Mouse (Mus musculus): Measurements from ENCODE around the gene Ccng2. TPM values are rescaled to one million over a fixed set of nuclear protein-coding genes. Genes with fewer than 3 reads are reported as not detected.

The Ccng2 gene
- total RNA-seq (2021): 23.4 and 24.8 TPM in 2 replicates
- long read RNA-seq, transcript Ccng2-201 (8 exons, 2,810 nt): major isoform, 46 of 53 reads
- long read RNA-seq, partial matches to known transcripts: 4 of 53 reads
- long read RNA-seq, other reads (novel, unspliced or antisense): 2 of 53 reads

GRCm38 (mm10) chr5:93266883-93267704, at the start of gene Ccng2:
TSS of gene Ccng2 (plus strand) at chr5:93267257.
- peak; percentile 93 for DNase-seq

GRCm38 (mm10) chr5:93218375-93218774, 48.7 kb upstream of the Ccng2 start:
- DNase-seq: no peak

DNA sequence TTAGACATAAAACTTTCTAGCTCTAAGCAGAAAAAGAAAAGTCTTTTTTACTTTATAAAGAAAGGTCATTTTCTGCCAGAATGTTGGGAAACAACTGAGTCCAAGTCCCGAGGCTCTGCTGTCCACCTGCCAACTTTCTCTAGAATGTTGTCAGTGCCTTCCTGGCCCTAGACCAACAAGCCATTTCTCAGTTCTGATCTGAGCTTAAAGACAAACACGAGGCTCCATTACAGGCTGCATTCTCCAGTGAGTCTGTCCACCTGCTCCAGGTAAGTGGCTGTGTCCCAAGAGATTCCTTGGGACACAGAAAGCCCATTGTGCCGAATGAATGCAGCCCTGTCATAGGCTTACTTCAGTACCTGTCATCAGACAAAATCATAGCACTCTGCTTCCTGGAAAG, 45.4 kb upstream of the Ccng2 start:
- peak; percentile 35 for DNase-seq

- DNase-seq: no peak
Observed at GRCm38 (mm10) chr5:93224549-93224948, 42.5 kb upstream of the Ccng2 start.

- DNase-seq: no peak
Observed at GRCm38 (mm10) chr5:93227157-93227556, 39.9 kb upstream of the Ccng2 start.

GRCm38 (mm10) chr5:93229527-93229926, 37.5 kb upstream of the Ccng2 start:
- DNase-seq: no peak

DNA sequence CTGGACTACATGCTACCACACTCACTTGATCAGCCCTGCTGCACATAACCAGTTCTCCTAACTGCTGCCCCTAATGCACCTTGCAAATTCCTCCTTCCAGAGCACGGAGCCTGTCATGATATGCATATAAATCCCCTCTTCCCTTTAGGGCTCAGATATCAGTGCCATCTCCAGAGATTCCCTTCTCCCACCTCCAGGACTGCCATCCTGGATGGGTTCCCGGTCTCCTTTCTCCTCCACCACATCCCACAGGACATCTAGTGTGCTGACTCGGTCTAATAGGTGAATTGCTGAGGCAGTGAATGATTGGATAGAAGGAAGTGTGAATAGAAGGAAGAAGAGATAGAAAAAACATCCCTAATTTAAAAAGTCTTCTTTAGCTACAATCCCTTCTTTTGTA, 35.3 kb upstream of the Ccng2 start:
- DNase-seq: no peak

- no peak for DNase-seq
Observed at GRCm38 (mm10) chr5:93232838-93233237, 34.2 kb upstream of the Ccng2 start.

- no peak for DNase-seq
Observed at GRCm38 (mm10) chr5:93234130-93234529, 32.9 kb upstream of the Ccng2 start.

DNA sequence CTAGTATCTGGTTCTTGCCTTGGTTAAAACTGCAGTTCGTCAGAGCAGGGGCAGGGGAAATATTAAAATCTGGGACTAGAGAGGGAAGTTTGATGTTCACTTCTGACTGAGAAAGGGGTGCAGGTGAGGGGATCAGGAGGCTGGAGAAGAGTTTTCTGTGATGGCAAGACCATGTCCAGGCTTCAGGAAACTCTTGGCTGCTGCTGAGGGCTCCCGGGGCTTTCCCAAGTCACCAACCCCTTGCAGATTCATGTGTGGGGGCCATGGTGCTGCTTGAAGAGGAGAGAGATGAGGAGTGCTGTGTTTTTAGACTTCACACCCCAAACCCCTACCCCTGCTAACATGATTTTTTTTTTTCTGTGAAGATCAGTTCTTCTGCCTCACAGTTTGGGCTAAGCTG, 32.5 kb upstream of the Ccng2 start:
- no peak for DNase-seq

GRCm38 (mm10) chr5:93235888-93236287, 31.2 kb upstream of the Ccng2 start:
- DNase-seq: no peak

DNA sequence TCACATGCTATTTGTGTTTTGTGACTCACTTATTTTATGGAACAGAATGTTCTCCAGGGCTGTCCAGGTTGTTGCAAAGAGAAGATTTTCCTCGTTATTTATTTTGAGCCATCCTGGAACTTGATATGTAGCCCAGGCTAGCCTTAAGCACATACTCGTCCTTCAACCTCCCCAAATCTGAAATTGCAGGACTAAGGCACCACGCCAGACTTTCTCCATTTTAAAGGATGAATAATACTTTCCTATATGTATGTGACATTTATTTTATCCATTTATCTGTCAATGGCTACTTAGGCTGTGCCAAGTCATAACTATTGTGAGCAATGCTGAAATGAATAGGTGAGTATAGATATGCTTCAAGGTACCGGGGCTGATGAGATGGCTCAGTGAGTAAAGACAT, 30.5 kb upstream of the Ccng2 start:
- no peak for DNase-seq

- DNase-seq: no peak
Observed at GRCm38 (mm10) chr5:93239590-93240544, 27.2 kb upstream of the Ccng2 start.

- no peak for DNase-seq
Observed at GRCm38 (mm10) chr5:93245280-93245679, 21.8 kb upstream of the Ccng2 start.

DNA sequence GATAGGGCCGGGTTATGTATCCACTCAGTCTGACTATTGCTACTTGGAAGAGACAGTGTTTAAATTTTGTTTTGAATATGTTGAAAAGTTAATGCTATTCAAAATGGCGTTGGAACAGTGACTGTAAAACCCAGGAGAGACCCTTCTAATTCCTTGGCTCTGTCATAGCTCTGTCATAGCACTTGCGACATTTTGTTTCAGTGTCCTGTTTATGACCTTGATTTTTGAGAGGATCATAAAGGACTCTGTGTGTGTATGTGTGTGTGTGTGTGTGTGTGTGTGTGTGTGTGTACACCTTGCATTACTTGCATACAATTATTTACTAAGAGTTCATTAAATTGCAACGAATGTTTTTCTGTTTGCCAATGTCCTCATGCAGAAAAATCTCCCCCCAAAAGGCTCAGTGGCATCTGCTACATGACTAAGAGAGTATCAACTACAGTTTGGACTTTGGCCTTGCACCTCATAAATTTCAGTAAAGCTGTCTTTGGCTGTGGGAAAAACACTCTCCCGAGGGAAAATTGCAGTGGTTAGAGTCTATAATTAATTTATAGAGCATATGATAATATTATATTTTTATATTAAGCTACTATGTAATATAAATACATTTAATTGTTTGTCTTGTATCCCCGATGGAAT, 17.0 kb upstream of the Ccng2 start:
- DNase-seq: no peak

GRCm38 (mm10) chr5:93251001-93251760, 15.9 kb upstream of the Ccng2 start:
- peak; percentile 41 for DNase-seq

- DNase-seq: no peak
Observed at GRCm38 (mm10) chr5:93255759-93256265, 11.2 kb upstream of the Ccng2 start.

DNA sequence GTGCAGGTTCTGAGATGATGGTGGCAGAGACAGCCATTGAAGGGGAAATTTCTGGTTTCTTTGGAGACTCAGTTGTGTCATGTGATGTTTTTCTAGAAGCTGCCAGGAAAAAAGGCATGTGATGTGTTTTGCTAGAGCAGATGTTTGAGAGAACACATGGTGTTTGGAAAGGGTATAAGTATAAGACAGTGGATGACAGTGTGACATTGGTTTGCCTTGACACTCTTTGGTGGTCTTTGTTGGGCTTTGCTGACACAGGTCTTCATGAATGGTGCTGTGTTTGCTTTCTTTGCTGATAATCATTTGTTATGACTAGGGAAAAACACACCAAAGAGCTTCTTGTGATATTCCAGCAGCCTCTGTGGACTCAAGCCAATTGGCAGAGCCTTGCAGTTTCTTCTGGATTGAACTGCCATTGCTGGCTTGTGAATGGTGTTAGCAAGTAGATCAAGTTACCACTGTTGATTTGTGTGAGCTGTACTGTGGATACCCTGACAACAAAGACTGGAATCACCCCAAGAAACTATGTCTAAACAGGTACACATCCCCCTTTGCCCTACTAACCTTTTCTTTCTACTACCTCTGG, 10.1 kb upstream of the Ccng2 start:
- no peak for DNase-seq

DNA sequence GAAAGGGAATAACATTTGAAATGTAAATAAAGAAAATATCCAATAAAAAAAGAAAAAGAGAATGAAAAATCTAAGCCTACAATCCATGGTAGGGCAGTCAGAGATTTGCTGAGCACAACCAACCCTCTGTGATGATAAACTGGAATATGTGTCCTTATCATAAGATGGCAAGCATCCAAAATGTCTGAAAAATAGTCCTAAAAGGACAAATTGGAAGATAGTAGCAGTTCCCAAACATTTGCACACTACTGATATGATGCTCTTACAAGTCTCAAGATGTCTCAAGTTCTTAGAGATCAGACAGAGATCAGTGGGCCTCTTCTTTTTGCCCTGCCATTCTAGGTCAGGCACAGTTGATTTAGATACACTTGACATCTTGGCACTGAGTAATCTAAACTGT, 7.7 kb upstream of the Ccng2 start:
- DNase-seq: no peak

GRCm38 (mm10) chr5:93260983-93261382, 6.1 kb upstream of the Ccng2 start:
- DNase-seq: no peak

- DNase-seq: no peak
Observed at GRCm38 (mm10) chr5:93262751-93263150, 4.3 kb upstream of the Ccng2 start.

All from adrenal gland, postnatal 25 days (tissue).